Mouse (Mus musculus): Measurements from ENCODE around the gene Chka.

DNA sequence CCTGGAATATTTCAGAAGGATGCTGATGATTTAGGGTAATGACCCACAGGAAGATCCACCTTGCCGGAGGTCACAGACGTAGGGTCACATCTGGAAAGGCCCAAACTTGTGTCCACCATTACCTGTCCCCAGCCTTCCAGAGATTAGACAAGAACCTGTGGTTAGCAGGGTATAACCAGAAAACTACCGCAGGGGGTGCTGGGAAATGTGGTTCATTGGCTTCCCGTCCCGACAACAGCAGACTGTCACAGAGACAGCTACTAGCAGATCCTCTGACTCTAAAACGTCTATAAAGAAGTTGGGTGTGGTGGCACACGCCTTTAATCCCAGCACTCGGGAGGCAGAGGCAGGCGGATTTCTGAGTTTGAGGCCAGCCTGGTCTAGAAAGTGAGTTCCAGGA, 14.8 kb upstream of the Chka start:
- no peak for TF ChIP-seq CTCF (IDR thresholded peaks at IDR 0.05; ENCODE audit: extremely low read depth, insufficient read length, insufficient replicate concordance, low read depth, low read length)
- no peak for TF ChIP-seq POLR2A (IDR thresholded peaks at IDR 0.05; ENCODE audit: low read depth, low read length)

Data from small intestine, adult 2 months (tissue).